Mouse (Mus musculus): ENCODE data around the gene Plgrkt. TPM values are rescaled to one million over a fixed set of nuclear protein-coding genes. Genes with fewer than 3 reads are reported as not detected.

The Plgrkt gene
- total RNA-seq, 1 experiment from 2014 or later, result 99.7 TPM

Other genes with a start within 250 kb of the Plgrkt start
- 23.7 and 26.5 TPM in 2 replicates for gene Jak2, start 115.6 kb downstream of the Plgrkt start, total RNA-seq (2021)
- 0.79 TPM in 1 of 2 replicates, not detected in the other for gene Insl6, start 42.0 kb downstream of the Plgrkt start, total RNA-seq (2021)
- gene Rln1, start 32.7 kb downstream of the Plgrkt start, total RNA-seq (2021), result not detected in 2 replicates
- 6.9 and 8.8 TPM in 2 replicates for gene Cd274, start 65 bp upstream of the Plgrkt start, total RNA-seq (2021)
- gene Pdcd1lg2, start 43.5 kb upstream of the Plgrkt start, total RNA-seq (2021), result not detected in 2 replicates
- 36.3 and 40.9 TPM in 2 replicates for gene Ric1, start 154.9 kb upstream of the Plgrkt start, total RNA-seq (2021)